Mouse (Mus musculus) ES-E14 (cell line): ENCODE results near the gene Hist1h4j. TPM values are rescaled to one million over a fixed set of nuclear protein-coding genes. Genes with fewer than 3 reads are reported as not detected.
A peak's percentile ranks its signal among the peaks of the same experiment; 100 is the strongest.

Experiments
- DNase-seq: peaks from one replicate; pipeline ENCODE4 v3.0.0-alpha.2; 2013; ENCODE audit warnings: low read depth, low spot score
- H3K27ac ChIP-seq: 2 replicates; pipeline ENCODE4 v1.5.1; 2012; ENCODE audit warnings: low read depth, mild to moderate bottlenecking, low read length, moderate library complexity, mixed read lengths; ENCODE audit not compliant: poor library complexity, insufficient read depth, severe bottlenecking
- H3K36me3 ChIP-seq: 2 replicates; pipeline ENCODE4 v1.6.1; 2012; ENCODE audit warnings: mild to moderate bottlenecking, low read length, moderate library complexity, mixed read lengths; ENCODE audit not compliant: control insufficient read depth, poor library complexity, insufficient read depth, severe bottlenecking
- H3K4me1 ChIP-seq, 2 experiments: fragments of 150-350 bp in 1 of 2; sonication (generic) in 1 of 2; 2 replicates each; pipeline ENCODE4 v1.6.1; 2012; ENCODE audit warnings: low read length in 2 of 2, mild to moderate bottlenecking in 1 of 2, mixed read lengths in 1 of 2; ENCODE audit not compliant: control insufficient read depth in 2 of 2, insufficient read depth in 2 of 2, poor library complexity in 1 of 2
- H3K4me3 ChIP-seq, 2 experiments: fragments of 150-350 bp in 1 of 2; sonication (generic) in 1 of 2; 2 replicates each; pipeline ENCODE4 v1.5.1; 2012; ENCODE audit warnings: low read length in 2 of 2, low read depth in 1 of 2, mild to moderate bottlenecking in 1 of 2, mixed read lengths in 1 of 2; ENCODE audit not compliant: insufficient read depth in 1 of 2, poor library complexity in 1 of 2, severe bottlenecking in 1 of 2
- H3K9ac ChIP-seq: 2 replicates; pipeline ENCODE4 v1.6.1; 2012; ENCODE audit warnings: low read depth, mild to moderate bottlenecking, low read length, mixed read lengths; ENCODE audit not compliant: poor library complexity, insufficient read depth, severe bottlenecking
- H3K9me3 ChIP-seq: fragments of 150-350 bp; sonication (generic); 2 replicates; pipeline ENCODE4 v1.6.1; 2012; ENCODE audit warnings: low read depth, mild to moderate bottlenecking, low read length; ENCODE audit not compliant: control insufficient read depth, insufficient read depth
- CHD2 ChIP-seq: IDR thresholded peaks from 2 replicates; pipeline ENCODE4 v1.6.1; 2014; ENCODE audit warnings: mild to moderate bottlenecking, low read depth, low read length, inconsistent platforms
- HCFC1 ChIP-seq: IDR thresholded peaks from 2 replicates; pipeline ENCODE4 v1.6.1; 2012; ENCODE audit warnings: low read length, inconsistent platforms, borderline replicate concordance; ENCODE audit not compliant: insufficient read depth
- MAFK ChIP-seq: IDR thresholded peaks from 2 replicates; pipeline ENCODE4 v1.6.1; 2014; ENCODE audit warnings: mild to moderate bottlenecking, low read depth, low read length, inconsistent platforms; ENCODE audit not compliant: insufficient read depth
- ZC3H11A ChIP-seq: IDR thresholded peaks from 2 replicates; pipeline ENCODE4 v1.6.1; 2012; ENCODE audit warnings: low read depth, mild to moderate bottlenecking, inconsistent platforms, low read length, borderline replicate concordance
- ZNF384 ChIP-seq: IDR thresholded peaks from 2 replicates; pipeline ENCODE4 v1.6.1; 2012; ENCODE audit warnings: low read depth, low read length, inconsistent platforms
- in situ Hi-C, 2 experiments: fragments of 600-800 bp; cut with MboI; formaldehyde crosslinking; loops; one replicate each; pipeline ENCODE4 v1.15.1; 2025; ENCODE audit warnings: low sequenced_read_pairs in 2 of 2, inconsistent platforms in 1 of 2; ENCODE audit not compliant: unreplicated experiment in 2 of 2
- total RNA-seq: library from RNA; depleted of rRNA; stranded (reverse); fragments of 300-350 nt; gene quantifications from 2 replicates; pipeline ENCODE4 v1.2.3, GENCODE M21; 2012

Gene Hist1h4j
- total RNA-seq, 1 experiment: 260 TPM

GRCm38 (mm10) chr13:21710821-21711525, 23.9 kb upstream of the Hist1h4j start:
- TF ChIP-seq CHD2 (no peak), HCFC1 (0 out of 2 replicates have a peak, but pooled peaks have one; percentile 24), ZNF384 (peak; percentile 67; the same call in 1 of the 2 replicates), MAFK (peak; percentile 83), ZC3H11A (no peak)
- H3K9me3 ChIP-seq: no peaks in the 10 kb centered on the region
- H3K4me3 ChIP-seq: peak overlapping the region; percentile 73 to 89
- peak; percentile 40 for DNase-seq
- H3K27ac ChIP-seq: no peak overlapping the region
- no peaks in the 10 kb centered on the region for H3K36me3 ChIP-seq
- H3K9ac ChIP-seq: no peak overlapping the region; the same call in 1 of the 2 replicates
- peaks cover 0 to 4% of the 10 kb centered on the region in 2 experiments; a peak in 1 of 4 replicates for H3K4me1 ChIP-seq
- in situ Hi-C loops: loop anchor here in 1 of 2 experiments (25.0 kb wide), 1 partner anchor 549 kb away; no protein-coding TSS in a partner anchor

DNA sequence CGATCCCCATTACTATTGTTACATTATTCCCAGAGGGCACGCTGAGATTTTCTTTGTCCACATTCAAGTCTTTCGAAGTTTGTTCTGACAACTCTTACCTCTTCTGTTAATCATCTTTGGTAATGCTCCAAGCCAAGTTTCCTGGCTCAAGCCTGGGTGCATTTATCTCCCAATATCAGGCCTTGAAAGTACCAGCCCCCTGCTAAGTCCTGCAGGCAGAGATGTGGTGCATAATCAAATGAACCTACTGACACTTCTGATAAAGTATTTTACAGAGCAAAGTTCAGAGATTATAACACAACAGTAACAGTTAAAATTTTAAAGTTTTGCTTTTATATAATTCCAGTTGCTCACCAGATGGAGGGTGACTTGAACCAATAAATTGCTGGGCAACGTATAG, 23.2 kb upstream of the Hist1h4j start:
- H3K4me1 ChIP-seq: 0 out of 4 replicates have a peak, but pooled peaks cover 0 to 4% of the 10 kb centered on the region in 2 experiments
- H3K36me3 ChIP-seq: no peaks in the 10 kb centered on the region
- peak overlapping the region; percentile 73 to 89 for H3K4me3 ChIP-seq
- no peak overlapping the region for H3K27ac ChIP-seq
- H3K9ac ChIP-seq: no peak overlapping the region
- no peaks in the 10 kb centered on the region for H3K9me3 ChIP-seq
- TF ChIP-seq HCFC1 (no peak), MAFK (no peak), CHD2 (no peak), ZC3H11A (no peak), ZNF384 (no peak)
- in situ Hi-C loops: loop anchor here in 1 of 2 experiments (25.0 kb wide), 1 partner anchor 549 kb away; no protein-coding TSS in a partner anchor
- DNase-seq: no peak

DNA sequence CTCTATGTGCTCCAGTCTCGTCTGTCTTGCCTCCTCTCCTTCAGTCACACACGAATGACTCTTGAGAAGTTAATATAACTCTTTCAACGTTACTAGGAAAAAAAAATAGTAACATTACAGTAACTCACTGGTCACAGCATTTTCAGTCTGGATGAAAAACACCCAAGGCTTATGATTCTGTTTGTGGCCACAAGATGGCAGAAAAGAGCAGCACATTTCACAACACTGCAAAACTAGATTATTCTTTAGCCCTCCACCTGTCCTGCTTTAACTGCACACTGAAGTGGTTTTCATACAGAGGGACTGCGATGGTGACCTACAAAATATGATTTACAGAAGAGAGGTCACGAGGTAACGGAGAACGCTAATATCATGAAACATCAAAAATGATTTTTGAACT, 20.1 kb upstream of the Hist1h4j start:
- no peak overlapping the region; the same call in 1 of the 2 replicates for H3K27ac ChIP-seq
- peak overlapping the region; percentile 65; the same call in 1 of the 2 replicates for H3K9ac ChIP-seq
- TF ChIP-seq CHD2 (no peak), ZC3H11A (0 out of 2 replicates have a peak, but pooled peaks have one; percentile 50), MAFK (peak; percentile 31; the same call in 1 of the 2 replicates), ZNF384 (0 out of 2 replicates have a peak, but pooled peaks have one; percentile 42), HCFC1 (0 out of 2 replicates have a peak, but pooled peaks have one; percentile 18)

GRCm38 (mm10) chr13:21715131-21715863, 19.6 kb upstream of the Hist1h4j start:
- no peak for DNase-seq
- Histone ChIP-seq H3K27ac (peak overlapping the region; percentile 80), H3K4me3 (peak overlapping the region; percentile 52 to 54), H3K4me1 (no peaks in the 10 kb centered on the region), H3K9ac (peak overlapping the region; percentile 65), H3K36me3 (no peaks in the 10 kb centered on the region), H3K9me3 (no peaks in the 10 kb centered on the region)
- TF ChIP-seq ZNF384 (no peak), MAFK (no peak), ZC3H11A (no peak), CHD2 (no peak), HCFC1 (no peak)
- in situ Hi-C loops: loop anchor here in 1 of 2 experiments (25.0 kb wide), 1 partner anchor 553 kb away; no protein-coding TSS in a partner anchor

More for the DNA sequence above, 20.1 kb upstream of the Hist1h4j start:
- peak overlapping the region; percentile 52 to 54; a peak in 3 of 4 replicates for H3K4me3 ChIP-seq
- no peaks in the 10 kb centered on the region for H3K36me3 ChIP-seq
- no peaks in the 10 kb centered on the region for H3K9me3 ChIP-seq
- H3K4me1 ChIP-seq: 0 out of 4 replicates have a peak, but pooled peaks cover 0 to under 1% of the 10 kb centered on the region in 2 experiments
- in situ Hi-C loops: loop anchor here in 1 of 2 experiments (25.0 kb wide), 1 partner anchor 552 kb away; no protein-coding TSS in a partner anchor
- peak; percentile 48 for DNase-seq
